Mouse (Mus musculus) neural tube, embryonic 15.5 days (tissue): ENCODE results near the gene Mafg. TPM values are rescaled to one million over a fixed set of nuclear protein-coding genes. Genes with fewer than 3 reads are reported as not detected.

Source experiments
- ATAC-seq: fragments of 200-750 bp; cut with Nextera tagmentation; 2 replicates; pipeline ENCODE4 v1.8.0; 2017; ENCODE audit warnings: mild to moderate bottlenecking, moderate TSS enrichment, moderate library complexity; ENCODE audit not compliant: low FRiP score
- H3K27ac ChIP-seq: fragments of 300-500 bp; sonication (generic); replicated peaks from 2 replicates; pipeline ENCODE4 v1.5.1; 2015; ENCODE audit warnings: mild to moderate bottlenecking, inconsistent platforms
- H3K27me3 ChIP-seq: fragments of 300-500 bp; sonication (generic); replicated peaks from 2 replicates; pipeline ENCODE4 v1.6.1; 2015; ENCODE audit warnings: inconsistent platforms
- H3K36me3 ChIP-seq: fragments of 300-500 bp; sonication (generic); 2 replicates; pipeline ENCODE4 v1.6.1; 2015; ENCODE audit warnings: inconsistent platforms
- H3K4me1 ChIP-seq: fragments of 300-500 bp; sonication (generic); 2 replicates; pipeline ENCODE4 v1.6.1; 2015; ENCODE audit warnings: inconsistent platforms
- H3K4me2 ChIP-seq: fragments of 300-500 bp; sonication (generic); 2 replicates; pipeline ENCODE4 v1.6.1; 2015; ENCODE audit warnings: inconsistent platforms, mild to moderate bottlenecking, moderate library complexity
- H3K4me3 ChIP-seq: fragments of 300-500 bp; sonication (generic); replicated peaks from 2 replicates; pipeline ENCODE4 v1.5.1; 2015; ENCODE audit warnings: mild to moderate bottlenecking, inconsistent platforms
- H3K9ac ChIP-seq: fragments of 300-500 bp; sonication (generic); replicated peaks from 2 replicates; pipeline ENCODE4 v1.6.1; 2015; ENCODE audit warnings: mild to moderate bottlenecking, inconsistent platforms
- H3K9me3 ChIP-seq: fragments of 300-500 bp; sonication (generic); replicated peaks from 2 replicates; pipeline ENCODE4 v1.6.1; 2016; ENCODE audit warnings: inconsistent platforms
- WGBS: fragments of 180-500 bp; shearing (Covaris S2); methylation state at CpG from one replicate; pipeline ENCODE4 v1.1.7; 2015; ENCODE audit warnings: mixed read lengths; 5-methylcytosine and 5-hydroxymethylcytosine counted together
- polyA plus RNA-seq: library from polyadenylated mRNA; unstranded; fragments of >200 nt; fragmentation: Nextera tagmentation; extraction: Ambion mirVana; gene quantifications from 2 replicates; pipeline ENCODE4 v1.2.1, GENCODE M21; 2015

Gene Mafg
- polyA plus RNA-seq, 1 experiment from 2014 or later, result 41.0 TPM

GRCm38 (mm10) chr11:120628601-120629340 is 4.6 kb downstream of the Mafg start:
- H3K27ac ChIP-seq, result no peak overlapping the region
- no peak for ATAC-seq
- peak overlapping the region; percentile 11; the same call in 1 of the 2 replicates for H3K4me2 ChIP-seq
- H3K36me3 ChIP-seq, result peaks cover 18% of the 10 kb centered on the region
- H3K9ac ChIP-seq, result no peak overlapping the region
- H3K9me3 ChIP-seq, result no peaks in the 10 kb centered on the region
- no peaks in the 10 kb centered on the region for H3K27me3 ChIP-seq
- 96% methylated on average over 23 of the region's 23 CpGs for WGBS
- peaks cover 61% of the 10 kb centered on the region for H3K4me1 ChIP-seq
- no peak overlapping the region for H3K4me3 ChIP-seq

- H3K36me3 ChIP-seq, result peaks cover 24% of the 10 kb centered on the region
- H3K27ac ChIP-seq, result no peak overlapping the region
- H3K4me2 ChIP-seq, result no peak overlapping the region
- peaks cover 64% of the 10 kb centered on the region for H3K4me1 ChIP-seq
- H3K27me3 ChIP-seq, result no peaks in the 10 kb centered on the region
- ATAC-seq, result no peak
- H3K9ac ChIP-seq, result no peak overlapping the region
- H3K4me3 ChIP-seq, result no peak overlapping the region
- H3K9me3 ChIP-seq, result no peaks in the 10 kb centered on the region
- WGBS, result 79% methylated on average over 22 of the region's 22 CpGs
These were observed 5.7 kb downstream of the Mafg start for GRCm38 (mm10) chr11:120627468-120628300.

- Histone ChIP-seq H3K36me3 (peaks cover 30% of the 10 kb centered on the region), H3K9ac (no peak overlapping the region), H3K4me3 (no peak overlapping the region), H3K4me2 (no peak overlapping the region), H3K4me1 (peaks cover 57% of the 10 kb centered on the region), H3K9me3 (no peaks in the 10 kb centered on the region), H3K27ac (no peak overlapping the region), H3K27me3 (no peaks in the 10 kb centered on the region)
- no peak for ATAC-seq
- WGBS, result 93% methylated on average over 11 of the region's 11 CpGs
These were observed 6.5 kb downstream of the Mafg start for GRCm38 (mm10) chr11:120626785-120627467.

GRCm38 (mm10) chr11:120625152-120625775 is 8.1 kb downstream of the Mafg start, which contains the start of gene Sirt7:
Gene Sirt7 (minus strand): TSS chr11:120625240.
- peak within 1 kb of the TSS; percentile 84 for H3K27ac ChIP-seq
- H3K4me1 ChIP-seq, result peaks cover 40% of the 10 kb centered on the region
- H3K9ac ChIP-seq, result peak within 1 kb of the TSS; percentile 65
- no peaks in the 10 kb centered on the region for H3K27me3 ChIP-seq
- H3K4me2 ChIP-seq, result peak within 1 kb of the TSS; percentile 94
- H3K4me3 ChIP-seq, result peak within 1 kb of the TSS; percentile 72
- ATAC-seq, result peak; percentile 43
- no peaks in the 10 kb centered on the region for H3K9me3 ChIP-seq
- WGBS, result 18% methylated on average over 5 of the region's 5 CpGs
- H3K36me3 ChIP-seq, result peaks cover 46% of the 10 kb centered on the region

- Histone ChIP-seq H3K27ac (peak overlapping the region; percentile 84), H3K9ac (peak overlapping the region; percentile 65), H3K9me3 (no peaks in the 10 kb centered on the region), H3K4me2 (peak overlapping the region; percentile 94), H3K4me1 (peaks cover 34% of the 10 kb centered on the region), H3K36me3 (peaks cover 52% of the 10 kb centered on the region), H3K27me3 (no peaks in the 10 kb centered on the region), H3K4me3 (peak overlapping the region; percentile 72)
- ATAC-seq, result peak; percentile 87
- WGBS, result under 1% methylated on average over 53 of the region's 53 CpGs
These were observed 8.7 kb downstream of the Mafg start for GRCm38 (mm10) chr11:120624680-120625111.

GRCm38 (mm10) chr11:120623961-120624679 is 9.3 kb downstream of the Mafg start:
- peak; percentile 60; the same call in 1 of the 2 replicates for ATAC-seq
- WGBS, result 12% methylated on average over 30 of the region's 30 CpGs
- Histone ChIP-seq H3K36me3 (peaks cover 50% of the 10 kb centered on the region), H3K27ac (peak overlapping the region; percentile 84), H3K4me1 (peaks cover 29% of the 10 kb centered on the region), H3K9ac (peak overlapping the region; percentile 65), H3K27me3 (no peaks in the 10 kb centered on the region), H3K9me3 (no peaks in the 10 kb centered on the region), H3K4me2 (peak overlapping the region; percentile 94), H3K4me3 (peak overlapping the region; percentile 72)

- H3K27me3 ChIP-seq, result no peaks in the 10 kb centered on the region
- no peak overlapping the region for H3K9ac ChIP-seq
- peaks cover 31% of the 10 kb centered on the region for H3K4me1 ChIP-seq
These were observed 10.6 kb downstream of the Mafg start for GRCm38 (mm10) chr11:120622805-120623204.

GRCm38 (mm10) chr11:120620195-120620594 is 13.2 kb downstream of the Mafg start:
- no peaks in the 10 kb centered on the region for H3K9me3 ChIP-seq
- peaks cover 47% of the 10 kb centered on the region for H3K36me3 ChIP-seq
- H3K4me2 ChIP-seq, result no peak overlapping the region
- no peak overlapping the region for H3K4me3 ChIP-seq
- peaks cover 37% of the 10 kb centered on the region for H3K4me1 ChIP-seq
- no peak overlapping the region for H3K9ac ChIP-seq
- no peak for ATAC-seq
- no peak overlapping the region for H3K27ac ChIP-seq
- H3K27me3 ChIP-seq, result no peaks in the 10 kb centered on the region
- 94% methylated on average over 14 of the region's 14 CpGs for WGBS

More at GRCm38 (mm10) chr11:120622805-120623204, 10.6 kb downstream of the Mafg start:
- Histone ChIP-seq H3K4me2 (no peak overlapping the region), H3K9me3 (no peaks in the 10 kb centered on the region), H3K27ac (no peak overlapping the region), H3K36me3 (peaks cover 54% of the 10 kb centered on the region), H3K4me3 (no peak overlapping the region)
- ATAC-seq, result no peak
- 91% methylated on average over 6 of the region's 6 CpGs for WGBS

GRCm38 (mm10) chr11:120618619-120619535 is 14.5 kb downstream of the Mafg start:
- H3K36me3 ChIP-seq, result peaks cover 54% of the 10 kb centered on the region
- H3K4me2 ChIP-seq, result no peak overlapping the region

More at GRCm38 (mm10) chr11:120618619-120619535, 14.5 kb downstream of the Mafg start:
- H3K27me3 ChIP-seq, result no peaks in the 10 kb centered on the region
- peak overlapping the region; percentile 93; the same call in 1 of the 2 replicates for H3K27ac ChIP-seq
- H3K9ac ChIP-seq, result no peak overlapping the region
- ATAC-seq, result no peak
- no peaks in the 10 kb centered on the region for H3K9me3 ChIP-seq
- WGBS, result 96% methylated on average over 25 of the region's 25 CpGs
- H3K4me1 ChIP-seq, result peaks cover 34% of the 10 kb centered on the region
- 0 out of 2 replicates have a peak overlapping the region, but pooled peaks have one; percentile 5 for H3K4me3 ChIP-seq
